Mouse (Mus musculus): Measurements from ENCODE around the gene Ikzf3. TPM values are rescaled to one million over a fixed set of nuclear protein-coding genes. Genes with fewer than 3 reads are reported as not detected.

Gene Ikzf3
- polyA plus RNA-seq, 1 experiment from 2014 or later = 0.05 TPM

DNA sequence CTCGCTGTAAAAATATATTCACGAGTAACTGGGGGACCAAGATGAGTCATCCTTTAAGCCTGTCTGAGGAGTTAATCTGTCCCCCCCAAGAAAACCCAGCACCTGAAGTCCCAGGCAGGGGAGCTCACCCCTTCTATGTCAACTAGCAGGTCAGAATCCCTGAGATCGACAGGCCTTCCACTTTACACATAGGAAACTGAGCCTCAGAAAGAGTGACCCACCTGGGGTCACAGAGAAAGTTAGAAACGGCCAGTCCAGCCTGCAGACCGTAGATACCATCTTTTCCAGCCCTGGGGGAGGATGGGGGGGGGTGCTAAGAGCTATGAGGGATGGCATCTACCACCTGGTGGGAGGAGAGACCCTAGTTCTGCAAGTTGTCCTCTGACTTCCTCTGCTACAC is 89.3 kb downstream of the Ikzf3 start:
- H3K27ac ChIP-seq = no peak overlapping the region
- ATAC-seq (replicated peaks; ENCODE audit: insufficient number of reproducible peaks, insufficient read depth, low FRiP score, low read depth) = no peak
- peaks cover 14% of the 10 kb centered on the region for H3K4me1 ChIP-seq (replicated peaks)
- H3K4me2 ChIP-seq = no peak overlapping the region; the same call in 1 of the 2 replicates
- no peaks in the 10 kb centered on the region for H3K36me3 ChIP-seq
- H3K27me3 ChIP-seq = peaks cover 33% of the 10 kb centered on the region
- no peak overlapping the region for H3K4me3 ChIP-seq
- H3K9me3 ChIP-seq (replicated peaks) = no peaks in the 10 kb centered on the region
- no peak overlapping the region for H3K9ac ChIP-seq
- WGBS = 67% methylated on average over 5 of the region's 5 CpGs

DNA sequence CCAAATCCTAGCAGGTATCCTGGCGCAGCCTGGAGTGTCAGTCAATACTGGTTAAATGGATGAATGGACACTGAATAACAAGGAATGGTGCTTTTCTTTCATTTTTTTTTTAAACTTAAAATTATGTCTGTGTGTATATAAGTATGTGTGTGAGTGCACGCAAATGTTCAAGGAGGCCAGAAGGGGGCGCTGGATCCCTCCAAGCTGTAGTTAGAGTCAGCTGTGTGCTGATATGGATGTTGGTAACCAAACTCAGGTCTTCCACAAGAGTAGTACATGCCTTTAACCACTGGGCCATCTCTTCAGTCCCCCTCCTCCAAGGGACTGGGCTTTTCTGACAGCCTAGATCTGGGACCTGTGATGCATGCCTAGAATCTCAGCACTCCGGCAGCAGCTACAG is 90.3 kb downstream of the Ikzf3 start:
- no peak overlapping the region for H3K27ac ChIP-seq
- H3K4me1 ChIP-seq (replicated peaks) = peaks cover 15% of the 10 kb centered on the region
- ATAC-seq (replicated peaks; ENCODE audit: insufficient number of reproducible peaks, insufficient read depth, low FRiP score, low read depth) = no peak
- peaks cover 28% of the 10 kb centered on the region for H3K27me3 ChIP-seq
- 78% methylated on average over 4 of the region's 4 CpGs for whole genome bisulfite sequencing
- H3K36me3 ChIP-seq = no peaks in the 10 kb centered on the region
- no peak overlapping the region for H3K4me3 ChIP-seq
- no peak overlapping the region for H3K9ac ChIP-seq
- no peak overlapping the region for H3K4me2 ChIP-seq
- H3K9me3 ChIP-seq (replicated peaks) = no peaks in the 10 kb centered on the region

DNA sequence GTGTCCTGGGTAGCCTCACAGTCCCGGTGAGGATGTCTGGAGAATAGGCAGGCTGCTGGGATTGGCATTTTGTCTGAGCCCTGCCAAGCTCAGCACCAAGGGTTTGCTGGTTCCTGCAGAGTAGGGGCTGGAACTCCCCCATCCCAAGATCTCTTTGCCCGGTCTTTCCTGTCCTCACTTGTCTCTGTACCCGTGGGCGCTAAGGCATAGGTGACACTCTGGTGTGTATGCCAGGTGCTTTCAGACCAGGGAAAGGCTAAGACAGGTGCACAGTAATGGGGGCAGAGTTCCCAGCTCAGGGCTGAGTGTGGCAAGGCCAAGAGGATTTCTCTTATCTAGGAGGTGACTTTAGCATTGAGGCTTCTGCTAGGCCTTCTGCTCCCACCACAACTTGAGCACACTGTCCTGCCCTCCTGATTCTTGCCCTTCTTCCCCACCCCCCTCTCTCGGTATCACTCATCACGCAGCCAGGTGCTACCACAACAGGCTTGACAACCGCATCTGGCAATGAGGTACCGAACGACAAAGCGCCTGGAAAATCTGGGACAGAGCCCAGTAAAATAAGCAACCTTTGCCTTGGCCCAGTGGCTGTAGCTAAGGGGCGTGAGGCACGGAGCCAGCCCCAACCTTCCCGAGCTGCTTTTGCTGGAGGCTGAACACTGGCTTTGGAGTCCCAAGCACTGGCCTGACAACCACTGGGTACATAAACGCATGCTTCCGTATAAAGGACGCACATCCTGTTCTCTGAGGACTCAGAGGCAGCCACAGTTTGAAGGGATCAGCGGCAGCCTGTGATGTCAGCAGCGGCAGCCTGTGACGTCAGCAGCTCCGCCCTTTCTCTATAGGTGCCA is 95.7 kb downstream of the Ikzf3 start:
- no peak overlapping the region for H3K4me3 ChIP-seq
- no peak overlapping the region for H3K27ac ChIP-seq
- H3K36me3 ChIP-seq = no peaks in the 10 kb centered on the region
- H3K4me2 ChIP-seq = no peak overlapping the region
- ATAC-seq (replicated peaks; ENCODE audit: insufficient number of reproducible peaks, insufficient read depth, low FRiP score, low read depth) = no peak
- no peaks in the 10 kb centered on the region for H3K9me3 ChIP-seq (replicated peaks)
- H3K9ac ChIP-seq = no peak overlapping the region
- H3K4me1 ChIP-seq (replicated peaks) = peaks cover 22% of the 10 kb centered on the region
- 71% methylated on average over 20 of the region's 20 CpGs for WGBS
- H3K27me3 ChIP-seq = peaks cover 7% of the 10 kb centered on the region; the same call in 1 of the 2 replicates

DNA sequence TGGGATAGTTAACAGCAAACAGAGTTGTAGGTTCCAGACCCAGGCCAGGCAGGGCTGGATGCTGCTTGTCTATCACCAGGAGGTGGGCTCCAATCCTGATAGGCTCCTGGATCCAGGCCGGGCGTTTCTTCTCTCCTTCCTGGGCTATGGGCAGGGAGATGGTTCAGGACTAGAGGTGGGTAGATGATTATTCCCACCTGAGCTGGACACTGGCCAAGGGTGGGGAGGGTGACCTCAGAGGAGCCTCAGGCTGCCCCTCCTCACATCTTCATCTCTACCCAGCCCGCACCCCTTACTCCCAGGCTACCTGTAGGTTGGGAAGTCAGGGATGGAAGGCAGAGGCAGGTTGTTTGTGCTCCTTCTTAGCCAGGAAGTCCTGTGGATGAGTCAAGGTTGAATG is 96.4 kb downstream of the Ikzf3 start:
- WGBS = 76% methylated on average over 3 of the region's 3 CpGs
- Histone ChIP-seq H3K4me3 (no peak overlapping the region), H3K4me1 (replicated peaks) (peaks cover 22% of the 10 kb centered on the region), H3K27ac (no peak overlapping the region), H3K27me3 (peaks cover 7% of the 10 kb centered on the region; the same call in 1 of the 2 replicates), H3K36me3 (no peaks in the 10 kb centered on the region), H3K4me2 (no peak overlapping the region), H3K9me3 (replicated peaks) (no peaks in the 10 kb centered on the region), H3K9ac (no peak overlapping the region)
- no peak for ATAC-seq (replicated peaks; ENCODE audit: insufficient number of reproducible peaks, insufficient read depth, low FRiP score, low read depth)

DNA sequence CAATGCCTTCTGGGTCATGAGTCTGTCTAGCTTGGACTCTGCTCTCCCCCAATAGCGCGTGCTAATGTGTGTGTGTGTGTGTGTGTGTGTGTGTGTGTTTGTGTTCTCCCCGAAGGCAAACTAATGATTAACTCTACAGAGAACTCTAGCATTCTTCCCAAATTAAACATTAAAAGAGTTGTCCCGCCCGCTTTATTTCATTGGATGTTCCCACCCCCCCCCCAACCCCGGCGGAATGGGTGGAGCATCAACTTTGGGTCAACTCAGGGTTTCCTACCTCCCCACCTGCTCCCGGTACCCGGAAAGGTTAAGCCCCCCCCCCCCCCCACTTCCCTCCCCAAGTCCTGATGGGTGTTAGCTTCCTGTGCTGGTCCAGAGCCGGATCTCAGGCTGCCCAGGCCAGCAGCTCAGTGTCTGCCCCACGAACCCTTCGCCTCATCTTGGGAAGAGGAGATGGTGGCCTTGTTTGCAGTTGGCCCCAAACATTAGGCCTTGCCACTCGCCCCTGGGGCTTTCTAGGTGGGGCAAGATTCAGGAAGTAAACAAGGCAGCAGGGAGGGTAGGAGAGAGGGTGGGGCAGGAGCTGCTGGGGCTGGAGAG is 97.5 kb downstream of the Ikzf3 start:
- 53% methylated on average over 13 of the region's 13 CpGs for WGBS
- Histone ChIP-seq H3K9ac (no peak overlapping the region), H3K27ac (no peak overlapping the region), H3K4me3 (peak overlapping the region; percentile 36; the same call in 1 of the 2 replicates), H3K36me3 (no peaks in the 10 kb centered on the region), H3K27me3 (peaks cover 7% of the 10 kb centered on the region; the same call in 1 of the 2 replicates), H3K4me2 (peak overlapping the region; percentile 57; the same call in 1 of the 2 replicates), H3K4me1 (replicated peaks) (peaks cover 22% of the 10 kb centered on the region), H3K9me3 (replicated peaks) (no peaks in the 10 kb centered on the region)
- ATAC-seq (replicated peaks; ENCODE audit: insufficient number of reproducible peaks, insufficient read depth, low FRiP score, low read depth) = no peak

DNA sequence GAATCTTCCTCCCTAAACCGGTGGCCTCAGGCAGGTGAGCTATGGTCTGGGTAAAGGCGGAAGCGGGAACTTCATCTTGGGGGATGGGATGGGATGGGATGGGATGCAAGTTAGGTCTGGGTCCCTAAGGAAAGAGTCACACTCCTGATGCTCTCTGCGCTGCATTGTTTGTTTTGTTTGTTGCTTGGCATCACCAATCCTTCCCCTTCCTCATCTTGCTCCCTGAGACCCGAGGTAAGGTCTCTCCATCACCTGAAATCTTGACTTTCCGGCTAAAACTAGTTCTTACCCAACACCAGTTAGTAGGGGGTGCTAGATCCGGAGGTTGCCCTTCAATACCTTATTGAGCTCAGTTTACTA is 98.4 kb downstream of the Ikzf3 start:
- ATAC-seq (replicated peaks; ENCODE audit: insufficient number of reproducible peaks, insufficient read depth, low FRiP score, low read depth) = no peak

DNA sequence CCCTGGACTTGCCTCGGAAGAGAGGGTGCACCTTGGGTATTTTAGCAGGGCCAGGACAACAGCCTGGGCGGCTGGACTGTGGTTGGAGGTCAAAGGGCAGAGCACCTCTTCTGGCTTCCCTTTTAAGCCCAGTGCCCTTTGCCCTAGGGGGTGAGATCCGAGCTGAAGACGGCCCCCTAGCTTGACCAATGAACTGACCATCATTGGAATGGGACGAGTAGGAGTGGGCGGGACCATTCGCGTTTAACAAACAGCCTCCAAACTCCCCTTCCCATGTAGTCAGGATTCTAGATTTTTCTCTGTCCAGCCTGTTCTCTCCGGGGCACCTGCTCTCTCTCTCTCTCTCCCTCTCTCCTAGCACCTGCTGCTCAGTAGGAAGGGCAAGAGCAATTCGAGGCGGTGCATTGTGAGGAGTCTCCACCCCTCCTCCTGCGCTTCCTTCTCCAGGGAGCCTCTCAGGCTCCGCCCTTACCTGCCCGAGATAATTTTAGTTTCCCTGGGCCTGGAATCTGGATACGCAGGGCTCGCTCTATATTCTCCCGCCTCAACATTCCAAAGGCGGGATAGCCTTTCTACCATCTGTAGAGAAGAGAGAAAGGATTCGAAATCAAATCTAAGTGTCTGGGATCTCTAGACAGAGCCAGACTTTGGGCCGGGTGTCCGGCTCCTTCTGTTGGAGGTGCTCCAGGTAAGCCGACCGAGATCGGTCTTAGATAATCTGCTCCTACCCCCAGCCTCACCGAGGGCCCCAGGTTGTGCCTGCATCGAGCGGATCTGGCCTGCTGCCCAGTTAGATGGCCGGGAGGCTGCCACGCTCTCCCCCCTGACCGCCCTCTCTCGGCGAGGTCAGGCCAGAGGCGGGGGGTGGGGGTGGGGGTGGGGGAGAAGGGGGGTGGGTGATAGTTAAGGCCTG is 99.0 kb downstream of the Ikzf3 start:
- H3K4me1 ChIP-seq (replicated peaks) = peaks cover 22% of the 10 kb centered on the region
- H3K4me3 ChIP-seq = peak overlapping the region; percentile 36
- no peak overlapping the region for H3K9ac ChIP-seq
- 3% methylated on average over 33 of the region's 33 CpGs for WGBS
- peak overlapping the region; percentile 36; the same call in 1 of the 2 replicates for H3K27ac ChIP-seq
- no peaks in the 10 kb centered on the region for H3K36me3 ChIP-seq
- peak overlapping the region; percentile 57 for H3K4me2 ChIP-seq
- H3K27me3 ChIP-seq = peaks cover 7% of the 10 kb centered on the region; the same call in 1 of the 2 replicates
- ATAC-seq (replicated peaks; ENCODE audit: insufficient number of reproducible peaks, insufficient read depth, low FRiP score, low read depth) = no peak
- H3K9me3 ChIP-seq (replicated peaks) = no peaks in the 10 kb centered on the region

More for the DNA sequence above, 98.4 kb downstream of the Ikzf3 start:
- Histone ChIP-seq H3K4me3 (peak overlapping the region; percentile 36), H3K9me3 (replicated peaks) (no peaks in the 10 kb centered on the region), H3K27ac (peak overlapping the region; percentile 36; the same call in 1 of the 2 replicates), H3K36me3 (no peaks in the 10 kb centered on the region), H3K4me2 (peak overlapping the region; percentile 57), H3K27me3 (peaks cover 7% of the 10 kb centered on the region; the same call in 1 of the 2 replicates), H3K4me1 (replicated peaks) (peaks cover 22% of the 10 kb centered on the region), H3K9ac (0 out of 2 replicates have a peak overlapping the region, but pooled peaks have one; percentile 26)
- 16% methylated on average over 7 of the region's 7 CpGs for WGBS

DNA sequence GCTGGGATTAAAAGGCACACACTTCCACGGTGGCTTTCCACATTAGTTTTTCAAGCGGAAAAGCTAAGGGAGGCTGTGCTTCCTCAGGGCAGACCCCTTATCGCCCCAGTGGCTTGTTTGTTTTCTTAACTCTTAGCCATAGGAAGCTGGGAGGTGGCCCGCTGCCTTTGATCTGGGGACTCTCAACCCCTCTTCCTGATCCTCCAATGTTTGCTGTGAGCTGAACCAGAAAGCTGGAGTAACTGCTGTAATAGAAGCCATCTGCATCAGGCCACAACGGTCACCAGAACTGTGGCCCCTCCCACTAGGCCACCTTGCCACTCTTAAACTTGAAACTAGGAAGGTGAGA is 99.6 kb downstream of the Ikzf3 start, which contains the start of gene Grb7:
Grb7 (plus strand) TSS at position 182 of the 349 bp plus-strand sequence.
- no peaks in the 10 kb centered on the region for H3K9me3 ChIP-seq (replicated peaks)
- no peaks in the 10 kb centered on the region for H3K36me3 ChIP-seq
- peaks cover 22% of the 10 kb centered on the region for H3K4me1 ChIP-seq (replicated peaks)
- H3K27ac ChIP-seq = peak within 1 kb of the TSS; percentile 36; the same call in 1 of the 2 replicates
- peak within 1 kb of the TSS; percentile 57 for H3K4me2 ChIP-seq
- 31% methylated on average over 5 of the region's 5 CpGs for WGBS
- no peak for ATAC-seq (replicated peaks; ENCODE audit: insufficient number of reproducible peaks, insufficient read depth, low FRiP score, low read depth)
- H3K9ac ChIP-seq = no peak within 1 kb of the TSS
- H3K4me3 ChIP-seq = peak within 1 kb of the TSS; percentile 36
- H3K27me3 ChIP-seq = peaks cover 7% of the 10 kb centered on the region; the same call in 1 of the 2 replicates

DNA sequence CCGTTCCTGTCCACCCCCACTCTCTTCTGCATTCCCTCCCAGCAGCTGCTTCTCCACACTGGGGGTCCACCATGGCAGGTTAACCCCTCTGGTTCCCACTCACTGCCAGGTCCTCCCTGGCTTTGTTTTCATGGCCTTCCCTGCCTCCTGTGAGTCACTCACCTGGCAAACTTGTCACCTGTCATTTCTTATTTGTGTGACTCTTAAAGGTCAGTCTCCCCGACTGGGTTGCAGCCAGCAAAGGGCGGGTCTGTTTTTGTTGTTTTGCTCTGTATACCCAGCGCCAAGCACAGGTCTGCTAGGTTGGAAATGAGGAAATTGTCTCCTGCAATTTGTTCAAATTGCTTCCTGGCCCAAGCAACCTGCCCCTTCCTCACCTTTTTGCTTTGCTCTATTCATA is 100.2 kb downstream of the Ikzf3 start:
- peaks cover 7% of the 10 kb centered on the region; the same call in 1 of the 2 replicates for H3K27me3 ChIP-seq
- H3K36me3 ChIP-seq = no peaks in the 10 kb centered on the region
- no peak overlapping the region for H3K4me3 ChIP-seq
- H3K4me2 ChIP-seq = no peak overlapping the region
- H3K9me3 ChIP-seq (replicated peaks) = no peaks in the 10 kb centered on the region
- WGBS = 59% methylated on average over 4 of the region's 4 CpGs
- peaks cover 22% of the 10 kb centered on the region for H3K4me1 ChIP-seq (replicated peaks)
- no peak overlapping the region for H3K9ac ChIP-seq
- no peak overlapping the region for H3K27ac ChIP-seq
- no peak for ATAC-seq (replicated peaks; ENCODE audit: insufficient number of reproducible peaks, insufficient read depth, low FRiP score, low read depth)

DNA sequence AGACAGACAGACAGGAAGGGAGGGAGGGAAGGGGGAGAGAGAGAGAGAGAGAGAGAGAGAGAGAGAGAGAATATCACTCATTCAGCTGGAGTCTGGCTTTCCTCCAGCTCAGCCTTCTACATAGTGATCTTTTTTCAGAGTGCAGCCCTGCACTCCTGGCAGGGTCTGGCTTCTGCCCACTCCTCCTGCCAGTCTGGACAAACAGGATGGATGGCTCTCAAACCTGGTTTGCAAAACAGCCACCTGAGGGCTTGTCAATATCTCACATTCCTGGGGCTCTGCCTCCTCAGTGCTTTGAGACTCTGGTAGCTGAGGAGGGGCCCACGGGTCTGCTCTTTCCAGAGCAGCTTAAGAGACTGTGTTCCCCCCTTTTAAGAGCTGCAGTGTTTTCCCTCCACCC is 100.6 kb downstream of the Ikzf3 start:
- H3K4me3 ChIP-seq = no peak overlapping the region
- no peak overlapping the region for H3K27ac ChIP-seq
- no peaks in the 10 kb centered on the region for H3K9me3 ChIP-seq (replicated peaks)
- no peak for ATAC-seq (replicated peaks; ENCODE audit: insufficient number of reproducible peaks, insufficient read depth, low FRiP score, low read depth)
- H3K9ac ChIP-seq = no peak overlapping the region
- H3K4me1 ChIP-seq (replicated peaks) = peaks cover 20% of the 10 kb centered on the region
- H3K4me2 ChIP-seq = no peak overlapping the region
- H3K27me3 ChIP-seq = peaks cover 7% of the 10 kb centered on the region; the same call in 1 of the 2 replicates
- no peaks in the 10 kb centered on the region for H3K36me3 ChIP-seq
- 21% methylated on average over 1 of the region's 1 CpGs for WGBS

DNA sequence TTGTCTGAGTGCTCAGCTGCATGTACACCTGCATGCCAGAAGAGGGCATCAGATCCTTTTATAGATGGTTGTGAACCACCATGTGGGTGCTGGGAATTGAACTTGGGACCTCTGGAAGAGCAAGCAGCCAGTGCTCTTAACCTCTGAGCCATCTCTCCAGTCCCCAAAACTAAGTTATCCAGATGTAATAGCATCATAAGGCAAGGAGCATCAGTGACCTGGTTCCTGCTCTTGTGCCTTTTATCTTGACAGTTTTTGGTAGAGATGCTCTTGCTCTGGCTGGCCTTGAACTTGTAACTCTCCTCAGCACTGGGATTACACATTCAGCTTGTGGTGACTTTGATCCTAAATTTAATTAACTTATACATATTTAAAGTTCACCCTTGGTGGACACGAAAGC is 102.1 kb downstream of the Ikzf3 start:
- 83% methylated on average over 1 of the region's 1 CpGs for WGBS
- Histone ChIP-seq H3K4me1 (replicated peaks) (peaks cover 22% of the 10 kb centered on the region), H3K36me3 (no peaks in the 10 kb centered on the region), H3K4me3 (no peak overlapping the region), H3K9ac (no peak overlapping the region), H3K27me3 (peaks cover 7% of the 10 kb centered on the region; the same call in 1 of the 2 replicates), H3K4me2 (no peak overlapping the region), H3K27ac (no peak overlapping the region), H3K9me3 (replicated peaks) (no peaks in the 10 kb centered on the region)
- ATAC-seq (replicated peaks; ENCODE audit: insufficient number of reproducible peaks, insufficient read depth, low FRiP score, low read depth) = no peak
